Mouse (Mus musculus) WW6 (cell line): Measurements from ENCODE around the gene Ntng2.

Experiments used
- DNase-seq: peaks from one replicate; pipeline ENCODE4 v3.0.0-alpha.2; 2013; ENCODE audit warnings: low read depth, low spot score

The Ntng2 gene

DNA sequence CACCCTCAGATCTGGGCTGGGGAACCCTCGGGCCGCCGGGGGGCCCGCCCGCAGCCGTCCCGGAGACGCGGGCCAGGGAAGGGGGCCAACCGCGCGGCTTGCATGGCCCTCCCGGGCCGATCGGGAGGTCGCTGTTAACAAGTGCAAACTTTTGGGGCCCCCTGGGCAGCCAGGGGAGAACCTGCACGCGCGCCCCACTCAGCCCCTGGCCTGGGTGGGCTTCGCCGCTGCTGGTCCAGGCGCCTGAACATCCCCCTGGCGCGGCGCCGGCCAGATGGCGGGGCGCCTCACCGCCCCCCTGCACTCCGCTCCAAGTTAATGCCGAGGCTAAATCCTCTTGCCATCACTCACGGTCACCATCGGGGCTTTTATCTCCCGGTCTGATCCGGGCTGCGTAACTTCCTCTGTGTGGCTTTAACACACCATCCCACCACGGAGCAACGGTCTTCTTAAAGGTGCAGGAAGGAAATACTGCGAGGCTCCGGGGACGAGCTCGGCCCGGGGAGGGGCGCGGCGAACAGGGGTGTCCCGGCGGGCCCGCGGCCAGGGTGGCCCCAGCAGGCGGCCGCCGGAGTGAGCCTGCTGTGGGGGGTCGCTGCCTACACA is at the start of gene Ntng2:
TSS of gene Ntng2 (minus strand) at position 407 of the 606 bp plus-strand sequence.
- no peak for DNase-seq

DNA sequence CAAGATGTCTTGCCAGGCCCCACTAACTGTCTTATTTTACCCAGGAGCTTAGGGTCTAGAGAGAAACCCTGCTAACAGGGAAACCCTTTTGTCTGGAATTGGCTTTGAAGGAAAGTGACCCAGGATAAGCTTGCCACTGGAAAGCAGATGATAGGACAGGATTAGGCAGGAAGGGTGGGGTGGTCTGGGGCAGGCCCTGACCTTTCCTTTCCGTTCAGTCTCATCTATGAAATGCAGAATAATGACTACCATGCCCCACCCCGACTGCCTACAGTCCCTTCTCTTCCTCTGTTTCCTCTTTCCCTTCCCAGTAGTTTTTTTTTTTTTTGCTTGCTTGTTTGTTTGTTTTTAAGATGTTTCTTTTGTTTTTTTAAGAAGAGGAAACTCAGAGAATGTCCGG is 42.8 kb upstream of the Ntng2 start:
- no peak for DNase-seq

DNA sequence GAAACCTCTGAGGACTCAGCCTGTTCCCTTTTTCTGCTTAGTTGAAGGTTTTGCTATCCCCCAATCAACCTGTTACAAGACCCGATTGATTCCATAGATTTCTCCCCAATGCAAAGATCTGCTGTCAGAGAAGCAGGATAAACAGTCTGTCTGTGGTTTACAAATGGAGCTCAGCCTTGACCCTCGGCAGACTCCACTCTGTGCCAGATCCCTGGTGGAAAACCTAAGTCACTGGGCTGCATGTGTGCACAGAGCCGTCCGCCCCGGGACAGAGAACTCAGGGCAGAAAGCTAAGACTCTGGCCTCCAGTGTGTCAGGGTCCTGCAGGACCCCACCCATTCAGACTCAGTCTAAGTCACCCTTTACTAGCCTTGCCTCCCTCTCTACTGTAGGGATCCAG is 34.8 kb upstream of the Ntng2 start:
- no peak for DNase-seq

DNA sequence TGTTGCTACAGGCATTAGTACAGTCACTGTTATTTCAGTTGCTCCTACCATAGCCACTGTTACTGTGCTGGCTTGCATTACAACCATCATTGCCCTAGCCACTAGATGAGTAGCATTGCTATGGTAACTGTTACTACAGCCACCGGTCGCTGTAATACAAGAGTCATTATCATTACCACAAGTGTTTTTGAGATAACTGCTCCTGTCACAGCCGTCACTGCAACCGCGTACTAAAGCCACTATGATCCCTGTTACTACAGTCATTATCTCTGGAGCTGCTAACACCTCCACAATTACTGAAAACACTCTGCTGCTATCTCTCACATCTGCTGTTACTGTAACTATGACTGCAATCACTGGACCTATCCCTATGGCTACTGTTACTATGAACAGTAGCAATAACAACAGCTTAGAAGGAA is 24.9 kb upstream of the Ntng2 start:
- no peak for DNase-seq

DNA sequence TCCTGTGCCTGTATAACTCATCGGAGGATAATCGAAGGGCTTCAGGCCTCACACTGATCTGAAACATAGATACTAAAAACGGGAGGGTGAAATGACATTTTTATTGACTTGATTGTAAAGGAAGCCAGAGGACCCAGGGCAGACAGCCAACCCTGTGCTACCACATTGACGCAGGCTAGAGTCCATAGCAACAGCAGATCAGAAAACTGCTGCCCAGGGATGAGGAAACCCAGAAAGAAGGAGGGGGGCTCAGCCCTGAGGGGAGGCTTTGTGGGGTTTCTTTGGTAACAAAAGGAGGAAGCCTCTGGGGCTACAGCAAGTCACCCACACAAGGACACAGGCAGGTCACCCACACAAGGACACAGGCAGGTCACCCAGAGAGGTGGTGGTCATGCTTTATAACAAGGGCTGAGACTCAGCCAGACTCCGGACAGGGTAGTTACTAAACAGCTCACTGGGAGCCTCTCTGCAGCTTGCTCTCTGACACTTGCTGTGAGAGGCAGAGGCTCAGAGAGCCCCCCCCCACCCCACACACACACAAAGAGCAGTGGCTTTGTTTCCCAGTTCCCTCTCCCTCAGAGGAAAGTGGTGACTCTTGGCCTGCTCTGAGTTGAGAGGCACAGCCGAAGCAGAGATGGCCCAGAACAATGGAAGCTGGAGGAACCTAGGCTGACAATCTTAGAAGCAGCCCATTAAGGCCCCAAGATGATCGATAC is 19.2 kb upstream of the Ntng2 start:
- DNase-seq, result no peak

DNA sequence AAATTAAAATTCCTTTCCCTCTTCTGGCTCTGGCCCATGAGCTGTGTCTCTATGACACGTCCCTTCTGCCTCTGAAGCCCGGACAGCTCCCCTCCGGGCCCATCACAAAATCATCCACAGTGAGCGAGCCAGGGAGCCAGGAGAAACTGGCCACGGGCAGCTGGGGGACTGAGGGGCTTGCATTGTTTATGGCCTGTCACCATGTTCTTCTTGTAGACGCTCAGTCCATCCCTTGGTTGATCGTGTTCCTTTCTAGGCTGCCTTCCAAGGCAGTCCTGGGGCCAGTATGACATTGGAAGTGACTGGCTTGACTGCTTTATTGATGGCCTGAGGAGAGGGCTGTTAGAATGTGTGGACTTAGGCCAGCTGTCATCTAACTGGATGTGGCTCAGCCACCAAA is 18.3 kb upstream of the Ntng2 start:
- no peak for DNase-seq

DNA sequence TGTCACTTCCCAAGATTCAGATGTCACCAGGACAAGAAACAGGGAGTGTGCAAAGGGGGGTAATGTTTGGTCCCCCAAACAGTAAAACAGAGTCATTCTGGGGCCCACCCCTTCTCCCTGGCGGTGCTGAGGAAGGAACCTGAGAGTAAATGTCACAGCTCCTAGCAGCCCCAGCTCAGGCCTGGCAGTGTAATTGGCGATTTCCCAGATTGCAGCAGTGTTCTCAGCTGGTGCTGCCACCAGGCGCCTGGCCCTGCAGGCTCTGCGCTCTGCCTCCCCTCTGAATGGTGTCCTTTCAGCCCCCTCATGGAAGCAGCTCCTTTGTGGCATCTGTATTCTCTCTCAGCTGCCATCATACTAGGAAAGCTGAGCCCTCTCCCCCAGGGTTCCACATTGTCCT is 14.0 kb upstream of the Ntng2 start:
- no peak for DNase-seq

DNA sequence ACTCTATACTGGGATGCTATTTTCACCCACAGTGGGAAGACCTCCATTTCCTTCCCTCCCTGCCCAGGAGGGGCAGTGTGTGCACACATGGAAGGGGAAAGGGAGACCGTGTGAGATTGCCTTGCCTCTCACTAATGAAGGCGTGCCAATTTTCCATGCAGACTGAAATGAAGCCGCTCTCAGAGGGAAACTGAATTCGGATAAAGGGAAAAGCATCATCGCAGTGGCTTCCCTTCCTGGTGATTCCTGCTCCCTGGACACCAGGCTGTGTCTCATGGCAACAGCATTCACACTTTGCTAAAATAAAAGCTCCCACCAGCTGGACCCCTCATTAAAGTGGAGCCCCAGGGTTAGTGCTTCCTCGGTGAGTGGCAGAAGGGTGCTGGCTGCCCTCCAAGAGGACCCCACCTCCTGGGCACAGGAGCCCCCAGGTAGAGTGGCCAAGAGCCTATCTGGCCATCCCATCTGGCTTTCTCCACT is 9.7 kb upstream of the Ntng2 start:
- no peak for DNase-seq

DNA sequence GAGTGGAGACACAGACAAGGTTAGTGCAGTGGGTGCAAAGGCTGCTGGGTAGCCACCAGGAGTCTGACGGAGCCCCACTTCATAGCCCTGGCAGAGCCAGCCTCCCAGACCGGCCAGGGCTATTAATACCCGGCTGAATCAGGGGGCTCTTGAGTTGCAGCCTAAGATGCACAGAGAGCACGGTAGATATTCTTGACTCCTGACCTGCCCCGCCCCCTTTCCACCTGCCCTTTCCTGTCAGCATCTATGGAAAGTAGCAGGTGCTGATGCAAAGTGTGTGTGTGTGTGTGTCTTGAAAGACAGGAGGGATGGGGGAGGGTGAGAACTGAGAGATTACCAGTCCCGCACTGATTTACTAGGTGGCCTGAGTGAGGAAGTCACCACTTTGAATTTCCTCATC is 8.3 kb upstream of the Ntng2 start:
- DNase-seq, result no peak

DNA sequence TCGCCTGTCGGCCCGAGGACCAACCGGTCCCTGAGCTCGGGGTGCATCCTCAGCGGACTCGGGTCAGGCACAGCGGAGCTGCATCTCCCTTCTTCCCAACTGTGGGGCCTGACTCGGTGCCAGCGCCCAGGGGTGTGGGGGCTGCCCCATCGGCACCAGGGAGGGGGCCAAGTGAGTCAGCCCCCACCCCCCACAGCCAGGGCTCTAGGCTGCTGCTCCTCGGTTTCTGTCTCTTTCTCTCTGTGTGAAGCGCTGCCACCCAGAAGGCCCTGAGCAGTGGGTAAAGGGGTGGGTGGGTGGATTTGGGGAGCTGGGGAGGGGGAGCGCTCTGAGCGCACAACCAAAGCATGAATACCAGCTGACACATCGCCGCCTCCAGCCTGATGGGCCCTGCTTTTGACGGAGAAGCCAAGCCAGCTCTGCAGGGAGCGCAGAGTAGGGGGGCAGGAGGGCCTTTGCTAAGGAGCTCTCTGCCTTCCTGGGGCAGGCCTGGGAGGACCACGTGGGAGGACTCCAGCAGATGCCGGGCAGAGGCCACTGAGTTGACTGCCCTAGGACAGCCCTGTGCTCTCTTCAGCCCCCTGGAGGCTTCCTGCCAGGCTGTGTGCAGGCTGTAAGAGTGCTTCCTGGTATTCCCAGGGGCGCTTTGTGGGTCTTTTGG is 530 bp upstream of the Ntng2 start:
- DNase-seq, result no peak

DNA sequence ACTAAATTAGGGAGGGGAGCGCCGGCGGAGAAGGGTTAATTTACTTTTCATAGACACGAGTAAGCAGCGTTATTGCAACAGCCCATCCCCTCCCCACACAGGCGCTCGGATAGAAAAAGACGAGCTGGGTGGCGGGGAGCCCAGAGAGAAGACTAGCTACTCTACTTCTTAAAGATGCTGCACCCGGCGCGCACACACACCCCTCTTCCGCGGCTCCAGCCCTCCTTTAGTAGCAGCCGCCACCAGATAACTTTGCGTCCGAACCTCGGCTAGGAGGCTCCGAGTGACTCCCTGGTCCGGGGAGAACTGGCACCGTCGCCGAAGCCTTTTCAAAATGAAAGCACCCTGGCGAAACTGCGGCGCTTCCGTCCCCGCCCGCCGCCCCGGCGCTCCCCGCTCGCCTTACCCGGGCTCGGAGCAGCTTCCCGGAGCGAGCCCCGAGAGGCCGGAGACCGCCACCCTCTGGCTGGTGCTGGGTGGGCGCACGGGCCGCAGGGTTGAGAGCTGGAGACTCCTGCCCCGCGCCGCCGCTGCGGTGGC is 676 bp downstream of the Ntng2 start:
- no peak for DNase-seq

DNA sequence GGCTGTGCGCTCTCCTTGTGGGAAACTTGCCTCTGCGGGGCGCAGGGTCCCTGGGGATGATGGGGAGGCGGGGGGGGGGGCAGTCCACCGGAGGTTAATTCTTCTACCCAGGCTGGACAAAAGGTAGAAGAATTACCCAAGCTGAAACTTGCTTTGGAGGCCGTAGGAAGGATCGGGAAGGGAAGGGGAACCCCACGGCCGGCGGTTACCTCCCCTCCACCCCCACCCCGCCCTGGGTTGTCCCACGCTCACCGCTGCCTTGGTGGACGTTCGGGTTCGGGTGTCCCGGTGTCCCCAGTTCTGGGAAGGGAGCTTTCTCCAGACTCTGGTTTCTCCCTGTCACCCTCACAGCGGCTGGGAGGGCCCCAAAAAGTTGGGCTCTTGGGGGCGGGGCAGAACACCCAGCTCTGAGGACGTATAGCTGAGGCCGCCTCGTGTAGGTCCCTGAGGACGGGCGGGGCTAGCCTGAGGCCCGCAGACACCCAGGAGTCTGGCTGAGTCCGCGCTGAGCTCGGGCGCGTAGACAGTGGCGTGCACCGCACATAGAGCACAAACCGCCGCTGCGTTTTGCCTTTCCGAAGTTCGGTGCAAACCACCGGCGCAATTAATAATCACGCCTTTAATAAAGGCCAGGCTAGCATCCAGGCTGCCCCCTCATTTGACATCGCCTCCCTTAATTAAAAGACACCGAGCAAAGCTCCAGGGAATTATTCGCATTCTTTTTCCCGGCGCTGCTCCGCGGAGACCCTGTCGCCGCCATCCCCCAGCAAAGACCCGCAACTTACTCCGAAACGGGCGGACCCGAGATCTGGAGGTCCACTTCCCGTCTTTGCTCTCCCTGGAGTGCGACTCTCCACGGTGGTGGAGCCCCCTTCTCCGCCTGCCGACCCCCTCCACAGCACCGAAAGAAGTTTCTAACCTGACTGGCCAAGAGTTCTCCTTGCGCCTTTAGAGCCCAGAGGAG is 1.4 kb downstream of the Ntng2 start:
- DNase-seq, result no peak

DNA sequence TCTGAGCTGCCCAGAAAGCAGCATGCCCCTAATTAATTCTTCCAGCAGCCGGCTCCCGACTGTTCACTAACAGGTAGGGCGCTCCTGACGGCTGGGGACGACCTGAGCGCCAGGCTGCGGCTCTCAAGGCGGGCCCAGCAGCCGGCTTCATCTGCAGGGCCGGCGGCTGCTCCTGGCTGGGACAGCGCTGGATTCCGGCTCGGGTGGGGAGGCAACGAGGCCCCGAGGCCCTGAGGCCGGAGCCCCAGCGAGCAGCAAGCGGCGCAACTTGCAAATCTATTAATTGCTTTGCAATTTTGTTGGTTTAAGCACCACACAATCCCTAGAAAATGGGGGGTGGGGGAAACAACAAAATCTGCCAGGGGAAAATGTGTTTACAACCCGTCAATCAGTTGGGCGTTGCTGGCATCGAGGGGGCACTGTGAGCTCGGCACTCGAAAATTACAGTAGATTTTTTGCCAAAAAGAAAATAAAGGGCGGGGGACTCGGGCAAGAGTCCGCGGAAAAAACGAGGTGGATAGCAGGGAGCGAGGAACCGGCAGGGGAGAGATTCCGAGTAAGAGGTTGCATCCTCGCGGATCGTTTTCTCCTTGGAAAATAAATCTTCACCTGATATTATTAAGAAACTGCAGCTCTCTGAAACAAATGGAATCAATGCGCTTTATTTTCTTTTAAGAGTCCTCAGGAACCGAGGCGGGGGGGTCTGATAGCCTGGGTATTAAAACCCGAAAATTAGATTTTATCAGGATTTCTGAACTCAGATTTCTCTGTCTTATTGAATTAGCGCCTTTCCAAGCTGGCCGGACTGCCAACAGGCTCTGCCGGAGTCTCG is 2.3 kb downstream of the Ntng2 start:
- DNase-seq, result no peak

DNA sequence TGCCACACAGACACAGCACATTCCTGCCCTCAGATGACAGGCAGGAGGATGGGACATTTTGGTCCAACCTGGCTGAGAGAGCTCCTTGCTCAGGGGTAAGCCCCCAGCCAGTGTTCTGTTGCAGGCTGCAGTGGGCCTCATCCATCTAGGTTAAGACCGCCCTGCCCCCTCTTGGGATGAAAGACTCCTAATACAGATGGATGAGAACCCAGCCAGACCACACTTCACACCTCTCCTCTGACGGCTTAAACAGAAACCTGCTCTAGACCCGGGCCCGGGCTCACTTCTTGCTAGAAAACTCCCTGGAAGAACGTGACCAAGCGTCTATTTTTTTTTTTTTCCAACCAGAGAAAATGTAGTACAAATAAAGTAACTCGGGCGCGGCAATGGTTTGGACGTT is 3.0 kb downstream of the Ntng2 start:
- DNase-seq, result no peak

DNA sequence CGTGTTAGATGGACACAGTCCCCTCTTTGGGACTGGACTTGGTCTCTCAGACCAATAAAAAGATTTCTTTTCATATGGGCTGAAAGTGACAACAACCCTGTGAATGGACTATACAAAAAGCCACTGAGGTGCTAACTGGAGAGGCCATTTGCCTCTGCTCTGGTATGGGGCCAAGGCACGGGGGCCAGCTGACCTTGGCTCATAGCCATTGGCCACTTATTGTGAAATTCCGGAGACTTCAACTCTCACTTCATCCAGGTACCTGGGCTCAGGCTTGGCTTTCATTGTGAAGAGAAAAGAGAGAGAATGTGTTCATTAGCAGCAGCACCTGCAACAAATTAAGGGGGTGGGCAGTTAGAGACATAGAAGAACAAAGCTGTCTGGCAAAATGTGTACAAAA is 4.3 kb downstream of the Ntng2 start:
- no peak for DNase-seq

DNA sequence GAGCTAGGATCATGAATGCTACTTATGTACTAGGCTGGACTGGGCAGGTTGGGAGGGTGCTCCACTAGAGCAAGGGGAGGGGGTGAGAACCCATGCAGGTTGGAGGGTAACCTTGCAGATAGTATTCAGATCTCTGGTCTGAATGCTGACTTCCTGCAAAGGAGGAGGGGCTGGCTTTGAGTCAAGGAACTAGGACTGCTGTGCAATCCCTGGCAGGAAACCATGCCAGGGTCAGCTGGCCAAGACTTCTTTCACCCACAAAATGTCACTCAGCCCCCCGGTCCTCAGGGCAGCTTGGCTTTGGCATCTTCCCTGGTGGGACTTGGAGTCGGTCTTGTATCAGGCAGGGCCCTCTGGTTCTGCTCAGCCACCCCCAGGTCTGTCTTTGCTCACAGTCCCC is 5.4 kb downstream of the Ntng2 start:
- no peak for DNase-seq

DNA sequence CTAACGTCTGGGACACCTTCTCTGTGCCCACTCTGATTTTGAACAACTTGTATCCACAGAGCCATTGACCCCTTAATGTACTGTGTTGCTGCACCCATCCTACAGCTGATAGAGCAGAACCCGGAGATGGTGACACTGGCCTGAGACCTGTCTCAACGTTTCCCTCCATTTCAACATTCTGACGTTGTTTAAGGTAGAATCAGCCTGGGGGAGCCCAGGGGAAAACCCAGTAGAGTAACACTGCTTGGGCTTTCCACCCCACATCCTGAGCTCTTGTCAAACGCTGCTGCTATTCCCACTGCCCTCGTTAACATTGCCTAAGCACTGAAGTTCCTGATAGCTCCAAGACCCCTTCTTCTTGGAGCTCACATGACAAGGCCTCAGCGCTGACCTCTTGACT is 5.9 kb downstream of the Ntng2 start:
- no peak for DNase-seq

DNA sequence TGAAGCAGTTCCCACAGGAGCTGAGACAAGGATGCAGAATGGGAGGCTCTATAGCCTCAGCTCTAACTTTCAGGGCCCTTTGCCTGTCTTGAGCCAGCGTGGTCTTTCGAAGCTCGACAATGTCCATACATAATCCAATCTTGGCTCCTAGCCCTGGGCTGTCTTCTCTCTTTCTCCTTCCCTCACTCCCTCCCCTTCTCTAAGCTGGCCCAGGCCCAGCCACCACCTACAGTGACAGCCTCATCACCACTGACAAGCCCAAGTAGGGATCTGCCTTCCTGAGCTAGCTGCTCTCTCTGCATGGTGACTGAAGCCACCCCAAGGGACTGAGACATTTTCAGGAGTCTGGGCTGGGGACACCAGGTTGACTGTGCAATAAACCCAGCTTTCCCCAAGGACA is 6.5 kb downstream of the Ntng2 start:
- DNase-seq, result no peak

DNA sequence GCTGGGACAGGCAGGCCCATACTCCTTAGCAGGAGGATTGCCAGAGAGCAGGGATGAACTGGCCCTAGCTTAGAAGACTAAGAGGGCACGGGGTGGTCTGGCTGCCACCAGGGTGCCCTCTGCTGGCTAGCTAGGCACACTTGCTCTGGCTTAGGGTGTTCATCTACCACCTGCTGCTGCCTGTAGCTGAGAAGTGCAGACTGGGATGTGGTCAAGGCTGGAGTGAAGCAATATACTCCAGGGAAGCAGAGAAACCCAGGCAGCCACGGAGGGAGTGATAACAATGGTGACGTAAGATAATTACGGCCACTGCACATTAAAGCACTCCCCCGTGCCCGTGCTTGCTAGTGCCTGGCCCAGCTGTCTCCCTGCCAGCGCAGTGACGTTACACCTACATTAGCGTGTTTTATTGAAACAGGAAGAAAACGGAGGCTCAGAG is 7.4 kb downstream of the Ntng2 start:
- no peak for DNase-seq

DNA sequence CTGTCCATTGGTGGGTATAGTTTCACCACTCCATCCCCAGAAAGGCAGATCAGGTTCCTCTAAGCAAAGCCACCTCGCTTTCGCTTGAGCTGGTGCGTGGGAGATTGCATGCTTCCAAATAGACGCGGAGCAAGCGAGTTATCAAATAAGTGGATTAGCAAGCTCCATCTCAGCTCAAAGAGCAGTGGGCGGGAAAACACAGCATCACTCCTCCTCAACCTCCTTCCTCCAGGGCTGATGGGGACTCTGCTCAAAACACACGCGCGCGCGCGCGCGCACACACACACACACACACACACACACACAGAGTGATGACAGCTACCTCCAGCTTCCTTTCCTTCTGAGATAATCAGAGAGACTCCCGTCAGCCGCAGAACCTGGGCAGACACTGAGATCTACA is 13.5 kb downstream of the Ntng2 start:
- DNase-seq, result no peak

DNA sequence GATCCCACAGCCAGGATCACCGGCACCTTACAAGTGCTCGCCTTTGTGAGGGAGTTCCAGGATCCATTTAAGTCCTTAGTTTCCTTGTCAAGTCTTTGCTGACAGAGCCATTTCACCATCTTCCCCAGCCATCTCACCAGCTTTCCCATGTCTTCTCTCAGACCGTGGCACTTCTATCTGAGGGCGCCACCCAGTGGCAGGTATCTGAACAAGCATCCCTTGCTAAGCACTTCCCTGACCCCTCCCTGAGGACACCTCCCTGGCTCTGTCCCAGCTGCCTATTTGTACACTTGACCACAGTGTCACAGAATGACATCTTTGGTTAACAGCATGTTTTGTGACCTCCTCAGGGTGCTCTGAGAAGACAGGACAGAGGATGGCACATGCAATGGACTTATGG is 15.2 kb downstream of the Ntng2 start:
- no peak for DNase-seq
